Mouse (Mus musculus) heart, embryonic 13.5 days (tissue): Measurements from ENCODE around the gene Polr2a. TPM values are rescaled to one million over a fixed set of nuclear protein-coding genes. Genes with fewer than 3 reads are reported as not detected.

ENCODE experiments used
- ATAC-seq: fragments of 200-750 bp; cut with Nextera tagmentation; 2 replicates; pipeline ENCODE4 v1.8.0; 2017; ENCODE audit warnings: moderate TSS enrichment; ENCODE audit not compliant: insufficient number of reproducible peaks, low FRiP score, low TSS enrichment; ENCODE audit errors: extremely low read depth
- H3K27ac ChIP-seq: fragments of 300-500 bp; sonication (generic); replicated peaks from 2 replicates; pipeline ENCODE4 v1.5.1; 2015; ENCODE audit warnings: moderate library complexity, mild to moderate bottlenecking, inconsistent platforms
- H3K27me3 ChIP-seq: fragments of 300-500 bp; sonication (generic); replicated peaks from 2 replicates; pipeline ENCODE4 v1.6.1; 2015; ENCODE audit warnings: mild to moderate bottlenecking, inconsistent platforms
- H3K36me3 ChIP-seq: fragments of 300-500 bp; sonication (generic); 2 replicates; pipeline ENCODE4 v1.6.1; 2015; ENCODE audit warnings: mild to moderate bottlenecking, inconsistent platforms
- H3K4me1 ChIP-seq: fragments of 300-500 bp; sonication (generic); 2 replicates; pipeline ENCODE4 v1.6.1; 2015; ENCODE audit warnings: inconsistent platforms
- H3K4me2 ChIP-seq: fragments of 300-500 bp; sonication (generic); 2 replicates; pipeline ENCODE4 v1.6.1; 2015; ENCODE audit warnings: inconsistent platforms, mild to moderate bottlenecking, moderate library complexity
- H3K4me3 ChIP-seq: fragments of 300-500 bp; sonication (generic); 2 replicates; pipeline ENCODE4 v1.5.1; 2015; ENCODE audit warnings: moderate library complexity, mild to moderate bottlenecking, inconsistent platforms
- H3K9ac ChIP-seq: fragments of 300-500 bp; sonication (generic); 2 replicates; pipeline ENCODE4 v1.6.1; 2015; ENCODE audit warnings: inconsistent platforms, mild to moderate bottlenecking, moderate library complexity
- H3K9me3 ChIP-seq: fragments of 300-500 bp; sonication (generic); 2 replicates; pipeline ENCODE4 v1.6.1; 2016; ENCODE audit warnings: inconsistent platforms
- WGBS: fragments of 180-500 bp; shearing (Covaris S2); methylation state at CpG from one replicate; pipeline ENCODE4 v1.1.7; 2015; ENCODE audit warnings: mixed read lengths; 5-methylcytosine and 5-hydroxymethylcytosine counted together
- polyA plus RNA-seq: library from polyadenylated mRNA; unstranded; fragments of >200 nt; fragmentation: Nextera tagmentation; extraction: Ambion mirVana; gene quantifications from 2 replicates; pipeline ENCODE4 v1.2.1, GENCODE M21; 2015

Gene Polr2a
- 16.1 and 19.1 TPM in 2 replicates for polyA plus RNA-seq

DNA sequence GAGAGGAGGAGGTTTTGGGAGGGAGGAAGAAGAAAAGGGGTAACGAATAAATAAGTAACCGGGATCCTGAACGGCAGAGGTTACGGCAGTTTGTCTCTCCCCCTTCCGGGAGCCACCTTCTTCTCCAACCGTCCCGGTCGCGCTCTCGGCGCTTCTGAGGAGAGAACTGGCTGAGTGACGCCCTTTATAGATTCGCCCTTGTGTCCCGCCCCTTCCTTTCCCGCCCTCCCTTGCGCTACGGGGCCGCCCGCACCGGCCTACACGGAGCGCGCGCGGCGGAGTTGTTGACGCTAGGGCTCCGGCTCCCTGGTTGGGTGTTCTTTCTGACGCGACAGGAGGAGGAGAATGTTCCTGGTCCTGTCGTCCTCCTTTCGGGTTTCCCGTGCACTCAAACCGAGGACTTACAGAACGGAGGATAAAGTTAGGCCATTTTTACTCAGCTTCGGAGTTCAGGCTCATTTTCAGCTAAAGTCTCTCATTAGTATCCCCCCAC is at the start of gene Polr2a:
Polr2a (minus strand) TSS at position 160 of the 493 bp plus-strand sequence.
- peak; percentile 92 for ATAC-seq
- Histone ChIP-seq H3K36me3 (peaks cover 3% of the 10 kb centered on the region; the same call in 1 of the 2 replicates), H3K27ac (peak within 1 kb of the TSS; percentile 99), H3K9ac (peak within 1 kb of the TSS; percentile 95), H3K4me1 (peaks cover 47% of the 10 kb centered on the region), H3K4me3 (peak within 1 kb of the TSS; percentile 69), H3K27me3 (no peaks in the 10 kb centered on the region), H3K4me2 (peak within 1 kb of the TSS; percentile 75), H3K9me3 (no peaks in the 10 kb centered on the region)
- WGBS, result under 1% methylated on average over 36 of the region's 36 CpGs

GRCm38 (mm10) chr11:69807641-69808040 is 49.2 kb upstream of the Polr2a start:
- WGBS, result 71% methylated on average over 2 of the region's 2 CpGs
- Histone ChIP-seq H3K36me3 (no peaks in the 10 kb centered on the region), H3K27me3 (peaks cover 54% of the 10 kb centered on the region), H3K9ac (no peak overlapping the region), H3K4me3 (no peak overlapping the region), H3K9me3 (peaks cover 5% of the 10 kb centered on the region; the same call in 1 of the 2 replicates), H3K27ac (no peak overlapping the region), H3K4me1 (peaks cover 27% of the 10 kb centered on the region), H3K4me2 (no peak overlapping the region)
- ATAC-seq, result no peak

DNA sequence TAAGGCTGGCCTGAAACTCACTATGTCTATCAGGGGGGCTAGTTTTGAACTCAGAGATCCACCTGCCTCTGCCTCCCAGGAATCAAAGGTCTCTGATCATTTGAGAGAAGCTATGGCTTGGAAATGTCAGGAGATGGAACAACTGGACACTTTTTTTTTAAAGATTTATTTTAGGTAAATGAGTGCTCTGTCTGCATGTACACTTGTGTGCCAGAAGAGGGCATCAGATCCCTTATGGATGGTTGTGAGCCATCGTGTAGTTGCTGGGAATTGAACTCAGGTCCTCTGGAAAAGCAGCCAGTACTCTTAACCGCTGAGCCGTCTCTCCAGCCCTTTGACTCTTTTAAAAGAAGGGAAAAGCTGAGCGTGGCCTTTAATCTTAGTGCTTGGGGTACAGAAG is 47.9 kb upstream of the Polr2a start:
- Histone ChIP-seq H3K36me3 (no peaks in the 10 kb centered on the region), H3K9me3 (peaks cover 5% of the 10 kb centered on the region; the same call in 1 of the 2 replicates), H3K27me3 (peaks cover 66% of the 10 kb centered on the region), H3K4me2 (no peak overlapping the region), H3K27ac (no peak overlapping the region), H3K4me3 (no peak overlapping the region), H3K9ac (no peak overlapping the region), H3K4me1 (peaks cover 40% of the 10 kb centered on the region)
- no peak for ATAC-seq
- 72% methylated on average over 4 of the region's 4 CpGs for WGBS

DNA sequence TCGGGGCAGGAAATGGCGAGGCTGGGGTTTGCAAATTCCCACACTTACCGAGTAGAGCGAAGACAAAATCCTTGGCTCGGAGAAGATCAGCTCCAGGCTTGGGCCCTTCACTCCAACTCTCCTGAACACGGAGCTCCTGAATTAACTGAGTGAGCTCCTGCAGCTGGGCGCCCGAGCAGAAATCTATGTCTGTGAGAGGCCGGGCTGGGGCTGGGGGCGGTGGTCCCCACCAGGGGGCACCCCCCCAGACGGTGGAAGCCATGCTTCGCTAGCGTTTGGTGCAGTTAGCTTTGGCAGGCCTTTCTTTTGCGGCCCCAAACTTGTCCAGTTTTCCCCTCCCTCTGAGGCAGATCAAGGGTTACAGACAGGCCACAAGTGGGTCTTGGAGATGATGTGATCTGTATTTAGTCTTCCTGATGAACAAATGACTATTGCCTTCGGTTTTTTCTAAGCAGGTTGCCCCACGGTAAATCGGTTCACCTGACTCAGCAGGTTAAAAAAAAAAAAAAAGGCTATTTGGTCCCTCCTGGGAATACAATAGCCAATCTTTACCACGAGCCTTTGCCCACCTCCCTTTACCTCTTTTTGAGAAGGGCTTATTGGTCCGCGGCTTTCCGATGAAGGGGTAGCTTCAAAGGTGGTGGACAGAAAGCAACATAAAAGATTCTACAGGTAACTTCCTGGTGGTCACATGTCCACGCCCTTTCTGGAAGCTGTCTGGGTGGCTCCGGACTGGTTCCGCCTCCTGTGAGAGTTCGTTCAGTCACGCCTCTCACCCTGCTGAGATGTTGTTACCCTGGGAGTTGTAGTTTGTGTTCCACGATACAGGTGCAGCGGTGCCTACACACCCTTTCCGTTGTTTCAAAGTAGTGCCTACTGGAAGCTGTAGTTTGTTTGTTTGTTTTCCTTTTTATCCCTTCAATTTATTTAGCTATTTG is 46.8 kb upstream of the Polr2a start, which contains the start of gene Tmem102:
Tmem102 (minus strand) TSS at position 653 of the 938 bp plus-strand sequence.
- H3K9me3 ChIP-seq, result peaks cover 5% of the 10 kb centered on the region; the same call in 1 of the 2 replicates
- peak within 1 kb of the TSS; percentile 67 for H3K4me3 ChIP-seq
- ATAC-seq, result no peak
- no peak within 1 kb of the TSS for H3K27ac ChIP-seq
- H3K27me3 ChIP-seq, result peaks cover 70% of the 10 kb centered on the region
- no peaks in the 10 kb centered on the region for H3K36me3 ChIP-seq
- H3K9ac ChIP-seq, result peak within 1 kb of the TSS; percentile 65
- H3K4me2 ChIP-seq, result peak within 1 kb of the TSS; percentile 82
- peaks cover 51% of the 10 kb centered on the region for H3K4me1 ChIP-seq
- WGBS, result 11% methylated on average over 29 of the region's 29 CpGs

DNA sequence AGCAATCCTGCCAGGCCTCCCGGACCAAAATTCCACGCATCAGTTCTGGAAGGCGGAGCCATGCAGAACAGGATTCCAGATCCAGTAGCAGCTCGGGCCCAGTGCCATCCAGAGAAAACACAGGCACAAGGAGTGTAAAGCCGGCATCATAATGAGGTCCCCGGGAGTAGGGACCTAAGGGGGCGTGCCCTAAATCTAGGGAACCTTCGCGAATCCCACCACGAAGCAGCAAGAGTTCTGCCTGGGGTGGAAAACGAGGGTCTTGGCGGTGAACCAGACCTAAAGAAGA is 46.2 kb upstream of the Polr2a start:
- no peaks in the 10 kb centered on the region for H3K36me3 ChIP-seq
- peak overlapping the region; percentile 67 for H3K4me3 ChIP-seq
- H3K9ac ChIP-seq, result peak overlapping the region; percentile 65; the same call in 1 of the 2 replicates
- peaks cover 73% of the 10 kb centered on the region for H3K27me3 ChIP-seq
- peak overlapping the region; percentile 82 for H3K4me2 ChIP-seq
- H3K9me3 ChIP-seq, result peaks cover 5% of the 10 kb centered on the region; the same call in 1 of the 2 replicates
- WGBS, result 7% methylated on average over 12 of the region's 12 CpGs
- peaks cover 57% of the 10 kb centered on the region for H3K4me1 ChIP-seq
- no peak for ATAC-seq
- no peak overlapping the region for H3K27ac ChIP-seq

DNA sequence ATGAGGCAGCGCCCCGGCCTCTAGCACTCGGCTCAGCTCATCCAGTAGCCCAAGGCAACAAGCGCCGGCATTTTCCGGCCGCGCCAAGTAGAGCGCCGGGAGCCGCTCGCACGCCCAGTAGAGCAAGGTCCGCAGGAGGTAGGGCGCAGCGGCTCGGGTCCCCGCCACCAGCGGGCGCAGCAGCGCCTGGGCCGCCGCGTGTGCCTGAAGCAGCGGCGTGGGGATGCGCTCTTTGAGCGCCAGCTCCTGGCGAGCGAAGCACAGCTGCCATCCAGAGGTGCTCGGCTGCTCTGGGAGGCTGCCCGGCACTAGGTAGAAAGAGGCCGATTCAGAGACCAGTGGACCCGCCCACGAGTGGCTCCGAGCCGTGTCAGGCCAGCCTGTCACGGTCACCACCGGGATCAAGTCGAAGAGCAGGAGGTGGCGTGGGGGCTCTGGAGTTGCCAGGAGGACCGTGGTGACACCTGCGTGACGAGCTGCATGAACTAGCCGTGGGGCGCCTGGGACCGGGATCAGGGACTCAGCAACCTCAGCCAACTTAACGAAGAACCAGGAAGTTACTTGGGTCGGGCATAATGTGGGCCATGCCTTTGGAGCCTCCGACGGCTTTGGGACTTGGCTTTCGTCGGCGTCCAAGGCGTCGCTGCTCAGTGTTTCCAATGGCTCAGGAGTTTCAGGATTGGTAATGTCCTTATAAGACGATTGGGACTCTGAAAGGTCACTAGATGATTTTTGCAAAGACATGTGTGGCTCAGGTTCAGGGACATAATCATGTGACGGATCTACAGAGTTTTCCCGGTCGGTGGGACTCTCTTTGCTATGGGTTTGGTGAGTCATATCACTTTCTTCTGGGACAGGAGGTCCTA is 45.6 kb upstream of the Polr2a start:
- peak; percentile 40; the same call in 1 of the 2 replicates for ATAC-seq
- peak overlapping the region; percentile 87 for H3K9ac ChIP-seq
- peaks cover 5% of the 10 kb centered on the region; the same call in 1 of the 2 replicates for H3K9me3 ChIP-seq
- no peaks in the 10 kb centered on the region for H3K36me3 ChIP-seq
- no peak overlapping the region for H3K27ac ChIP-seq
- H3K4me3 ChIP-seq, result peak overlapping the region; percentile 67
- peaks cover 63% of the 10 kb centered on the region for H3K4me1 ChIP-seq
- WGBS, result under 1% methylated on average over 60 of the region's 60 CpGs
- H3K4me2 ChIP-seq, result peak overlapping the region; percentile 82
- peaks cover 79% of the 10 kb centered on the region for H3K27me3 ChIP-seq

DNA sequence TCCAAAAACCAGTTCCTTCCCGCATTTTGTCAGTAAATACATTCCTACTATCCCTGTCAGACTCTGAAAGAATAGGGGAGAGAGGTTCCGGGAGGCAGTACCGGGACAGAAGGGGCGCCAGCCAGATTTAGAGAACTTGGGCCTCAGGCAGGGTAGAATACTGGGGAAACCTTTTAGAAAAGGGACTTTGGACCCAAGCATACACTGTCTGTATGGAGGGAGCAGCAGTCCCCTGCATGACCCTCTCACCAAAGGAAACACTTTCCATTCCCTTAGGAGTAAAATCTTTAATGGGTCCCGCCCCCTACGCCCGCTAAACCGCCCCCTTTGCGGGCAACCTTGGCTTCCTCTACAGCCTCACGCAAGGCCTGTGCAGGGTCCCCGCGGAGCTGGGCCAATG is 44.9 kb upstream of the Polr2a start:
- Histone ChIP-seq H3K27me3 (peaks cover 82% of the 10 kb centered on the region), H3K4me2 (peak overlapping the region; percentile 82), H3K9me3 (peaks cover 5% of the 10 kb centered on the region; the same call in 1 of the 2 replicates), H3K9ac (peak overlapping the region; percentile 87), H3K4me3 (peak overlapping the region; percentile 67), H3K4me1 (peaks cover 66% of the 10 kb centered on the region), H3K36me3 (no peaks in the 10 kb centered on the region), H3K27ac (no peak overlapping the region)
- WGBS, result 3% methylated on average over 12 of the region's 12 CpGs
- ATAC-seq, result 0 out of 2 replicates have a peak, but pooled peaks have one; percentile 5

DNA sequence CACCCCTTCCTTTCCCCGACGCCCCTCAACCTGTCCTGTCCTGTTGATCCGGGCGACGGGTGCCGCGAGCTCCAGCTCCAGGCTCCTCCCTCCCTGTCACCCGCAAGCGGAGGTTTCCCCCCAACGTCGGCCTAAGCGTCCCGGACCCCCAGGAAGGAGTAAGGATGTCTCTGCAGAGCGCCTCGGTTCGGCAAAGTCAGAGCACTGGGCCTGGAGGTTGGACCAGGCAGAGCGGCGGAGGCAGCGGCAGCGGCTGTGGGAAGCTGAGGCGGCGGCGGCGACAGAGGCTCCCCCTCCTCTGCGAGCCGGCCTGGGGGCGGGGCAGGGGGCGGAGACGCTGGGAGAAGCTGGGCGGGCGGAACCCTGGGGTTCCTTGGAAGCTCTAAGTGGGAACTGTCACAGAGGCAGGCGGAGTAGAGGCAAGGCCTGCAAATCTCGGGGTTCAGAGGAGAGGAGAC is 44.2 kb upstream of the Polr2a start:
- ATAC-seq, result no peak
- WGBS, result under 1% methylated on average over 33 of the region's 33 CpGs
- Histone ChIP-seq H3K27me3 (peaks cover 84% of the 10 kb centered on the region), H3K9ac (peak overlapping the region; percentile 87), H3K4me3 (peak overlapping the region; percentile 67), H3K4me2 (peak overlapping the region; percentile 82), H3K27ac (no peak overlapping the region; the same call in 1 of the 2 replicates), H3K4me1 (peaks cover 66% of the 10 kb centered on the region), H3K36me3 (no peaks in the 10 kb centered on the region), H3K9me3 (peaks cover 5% of the 10 kb centered on the region; the same call in 1 of the 2 replicates)

- peaks cover 83% of the 10 kb centered on the region for H3K27me3 ChIP-seq
- ATAC-seq, result no peak
- WGBS, result 2% methylated on average over 33 of the region's 33 CpGs
- H3K4me2 ChIP-seq, result peak within 1 kb of the TSS; percentile 82
- H3K27ac ChIP-seq, result peak within 1 kb of the TSS; percentile 78
- H3K36me3 ChIP-seq, result no peaks in the 10 kb centered on the region
- H3K4me3 ChIP-seq, result peak within 1 kb of the TSS; percentile 67
- H3K4me1 ChIP-seq, result peaks cover 66% of the 10 kb centered on the region
- peak within 1 kb of the TSS; percentile 87 for H3K9ac ChIP-seq
- peaks cover 3% of the 10 kb centered on the region; the same call in 1 of the 2 replicates for H3K9me3 ChIP-seq
Measured at GRCm38 (mm10) chr11:69801379-69801977, 43.0 kb upstream of the Polr2a start, which contains the start of gene Fgf11. Fgf11 (minus strand) TSS chr11:69801857.

GRCm38 (mm10) chr11:69800392-69801197 is 42.2 kb upstream of the Polr2a start:
- H3K27ac ChIP-seq, result peak overlapping the region; percentile 78
- peak overlapping the region; percentile 87 for H3K9ac ChIP-seq
- H3K9me3 ChIP-seq, result no peaks in the 10 kb centered on the region
- under 1% methylated on average over 36 of the region's 36 CpGs for WGBS
- H3K27me3 ChIP-seq, result peaks cover 78% of the 10 kb centered on the region
- peaks cover 72% of the 10 kb centered on the region for H3K4me1 ChIP-seq
- 0 out of 2 replicates have a peak, but pooled peaks have one; percentile 2 for ATAC-seq
- peak overlapping the region; percentile 82 for H3K4me2 ChIP-seq
- no peaks in the 10 kb centered on the region for H3K36me3 ChIP-seq
- H3K4me3 ChIP-seq, result peak overlapping the region; percentile 67
